Mouse (Mus musculus) ES-E14 (cell line): ENCODE results near the gene Trio. TPM values are rescaled to one million over a fixed set of nuclear protein-coding genes. Genes with fewer than 3 reads are reported as not detected.

Experiments used
- DNase-seq: peaks from one replicate; pipeline ENCODE4 v3.0.0-alpha.2; 2013; ENCODE audit warnings: low read depth, low spot score
- H3K27ac ChIP-seq: 2 replicates; pipeline ENCODE4 v1.5.1; 2012; ENCODE audit warnings: low read depth, mild to moderate bottlenecking, low read length, moderate library complexity, mixed read lengths; ENCODE audit not compliant: poor library complexity, insufficient read depth, severe bottlenecking
- H3K36me3 ChIP-seq: 2 replicates; pipeline ENCODE4 v1.6.1; 2012; ENCODE audit warnings: mild to moderate bottlenecking, low read length, moderate library complexity, mixed read lengths; ENCODE audit not compliant: control insufficient read depth, poor library complexity, insufficient read depth, severe bottlenecking
- H3K4me1 ChIP-seq, 2 experiments: fragments of 150-350 bp in 1 of 2; sonication (generic) in 1 of 2; 2 replicates each; pipeline ENCODE4 v1.6.1; 2012; ENCODE audit warnings: low read length in 2 of 2, mild to moderate bottlenecking in 1 of 2, mixed read lengths in 1 of 2; ENCODE audit not compliant: control insufficient read depth in 2 of 2, insufficient read depth in 2 of 2, poor library complexity in 1 of 2
- H3K4me3 ChIP-seq, 2 experiments: fragments of 150-350 bp in 1 of 2; sonication (generic) in 1 of 2; 2 replicates each; pipeline ENCODE4 v1.5.1; 2012; ENCODE audit warnings: low read length in 2 of 2, low read depth in 1 of 2, mild to moderate bottlenecking in 1 of 2, mixed read lengths in 1 of 2; ENCODE audit not compliant: insufficient read depth in 1 of 2, poor library complexity in 1 of 2, severe bottlenecking in 1 of 2
- H3K9ac ChIP-seq: 2 replicates; pipeline ENCODE4 v1.6.1; 2012; ENCODE audit warnings: low read depth, mild to moderate bottlenecking, low read length, mixed read lengths; ENCODE audit not compliant: poor library complexity, insufficient read depth, severe bottlenecking
- H3K9me3 ChIP-seq: fragments of 150-350 bp; sonication (generic); 2 replicates; pipeline ENCODE4 v1.6.1; 2012; ENCODE audit warnings: low read depth, mild to moderate bottlenecking, low read length; ENCODE audit not compliant: control insufficient read depth, insufficient read depth
- CHD2 ChIP-seq: IDR thresholded peaks from 2 replicates; pipeline ENCODE4 v1.6.1; 2014; ENCODE audit warnings: mild to moderate bottlenecking, low read depth, low read length, inconsistent platforms
- HCFC1 ChIP-seq: IDR thresholded peaks from 2 replicates; pipeline ENCODE4 v1.6.1; 2012; ENCODE audit warnings: low read length, inconsistent platforms, borderline replicate concordance; ENCODE audit not compliant: insufficient read depth
- MAFK ChIP-seq: IDR thresholded peaks from 2 replicates; pipeline ENCODE4 v1.6.1; 2014; ENCODE audit warnings: mild to moderate bottlenecking, low read depth, low read length, inconsistent platforms; ENCODE audit not compliant: insufficient read depth
- ZC3H11A ChIP-seq: IDR thresholded peaks from 2 replicates; pipeline ENCODE4 v1.6.1; 2012; ENCODE audit warnings: low read depth, mild to moderate bottlenecking, inconsistent platforms, low read length, borderline replicate concordance
- ZNF384 ChIP-seq: IDR thresholded peaks from 2 replicates; pipeline ENCODE4 v1.6.1; 2012; ENCODE audit warnings: low read depth, low read length, inconsistent platforms
- in situ Hi-C, 2 experiments: fragments of 600-800 bp; cut with MboI; formaldehyde crosslinking; loops; one replicate each; pipeline ENCODE4 v1.15.1; 2025; ENCODE audit warnings: low sequenced_read_pairs in 2 of 2, inconsistent platforms in 1 of 2; ENCODE audit not compliant: unreplicated experiment in 2 of 2
- total RNA-seq: library from RNA; depleted of rRNA; stranded (reverse); fragments of 300-350 nt; gene quantifications from 2 replicates; pipeline ENCODE4 v1.2.3, GENCODE M21; 2012

Trio gene
- total RNA-seq, 1 experiment: 34.4 TPM

- no peaks in the 10 kb centered on the region; the same call in 1 of the 2 replicates for H3K36me3 ChIP-seq
- no peaks in the 10 kb centered on the region for H3K9me3 ChIP-seq
- H3K27ac ChIP-seq: no peak overlapping the region
- no peak overlapping the region for H3K4me3 ChIP-seq
- peaks cover 0 to 8% of the 10 kb centered on the region in 2 experiments; a peak in 1 of 4 replicates for H3K4me1 ChIP-seq
- no peak for TF ChIP-seq ZNF384
- TF ChIP-seq HCFC1: no peak
- TF ChIP-seq CHD2: no peak
- TF ChIP-seq ZC3H11A: no peak
- no peak for TF ChIP-seq MAFK
- no peak overlapping the region for H3K9ac ChIP-seq
- DNase-seq: no peak
- in situ Hi-C loops: no loop called here
Measured at GRCm38 (mm10) chr15:27806219-27806618, 219.4 kb downstream of the Trio start.

GRCm38 (mm10) chr15:27805654-27806053 is 220.0 kb downstream of the Trio start:
- no peak for DNase-seq
- no peak overlapping the region for H3K4me3 ChIP-seq
- H3K27ac ChIP-seq: no peak overlapping the region
- peaks cover 0 to 10% of the 10 kb centered on the region in 2 experiments; a peak in 1 of 4 replicates for H3K4me1 ChIP-seq
- in situ Hi-C loops: no loop called here
- H3K9me3 ChIP-seq: no peaks in the 10 kb centered on the region
- no peak for TF ChIP-seq ZC3H11A
- TF ChIP-seq MAFK: no peak
- TF ChIP-seq ZNF384: no peak
- no peak for TF ChIP-seq CHD2
- TF ChIP-seq HCFC1: no peak
- H3K9ac ChIP-seq: no peak overlapping the region
- H3K36me3 ChIP-seq: no peaks in the 10 kb centered on the region; the same call in 1 of the 2 replicates

GRCm38 (mm10) chr15:27804447-27804846 is 221.2 kb downstream of the Trio start:
- Histone ChIP-seq H3K36me3 (no peaks in the 10 kb centered on the region; the same call in 1 of the 2 replicates), H3K9me3 (no peaks in the 10 kb centered on the region), H3K4me3 (no peak overlapping the region), H3K9ac (no peak overlapping the region), H3K27ac (no peak overlapping the region), H3K4me1 (peaks cover 0 to 13% of the 10 kb centered on the region in 2 experiments; a peak in 1 of 4 replicates)
- DNase-seq: no peak
- no peak for TF ChIP-seq ZNF384
- TF ChIP-seq ZC3H11A: no peak
- no peak for TF ChIP-seq HCFC1
- TF ChIP-seq MAFK: no peak
- TF ChIP-seq CHD2: no peak
- in situ Hi-C loops: no loop called here

GRCm38 (mm10) chr15:27803568-27804345 is 221.9 kb downstream of the Trio start:
- peaks cover 0 to 10% of the 10 kb centered on the region in 2 experiments; a peak in 1 of 4 replicates for H3K4me1 ChIP-seq
- H3K36me3 ChIP-seq: no peaks in the 10 kb centered on the region; the same call in 1 of the 2 replicates
- no peak for TF ChIP-seq HCFC1
- no peak for TF ChIP-seq ZNF384
- TF ChIP-seq MAFK: no peak
- TF ChIP-seq ZC3H11A: no peak
- TF ChIP-seq CHD2: no peak
- H3K27ac ChIP-seq: no peak overlapping the region
- in situ Hi-C loops: no loop called here
- H3K9me3 ChIP-seq: no peaks in the 10 kb centered on the region
- no peak overlapping the region for H3K4me3 ChIP-seq
- no peak for DNase-seq
- H3K9ac ChIP-seq: no peak overlapping the region
